Mouse (Mus musculus) limb, embryonic 11.5 days (tissue): ENCODE data around the gene Atoh8. TPM values are rescaled to one million over a fixed set of nuclear protein-coding genes. Genes with fewer than 3 reads are reported as not detected.

Experiments used
- ATAC-seq: fragments of 200-750 bp; cut with Nextera tagmentation; 2 replicates; pipeline ENCODE4 v1.8.0; 2017; ENCODE audit warnings: low read depth; ENCODE audit not compliant: insufficient number of reproducible peaks, low FRiP score, low TSS enrichment
- DNase-seq: peaks from one replicate; pipeline ENCODE4 v3.0.0-alpha.2; 2015; ENCODE audit warnings: low spot score
- H3K27ac ChIP-seq: fragments of 300-500 bp; sonication (generic); replicated peaks from 2 replicates; pipeline ENCODE4 v1.5.1; 2014; ENCODE audit warnings: low read depth, mild to moderate bottlenecking, low read length
- H3K27me3 ChIP-seq: fragments of 300-500 bp; sonication (generic); 2 replicates; pipeline ENCODE4 v1.6.1; 2014; ENCODE audit warnings: mild to moderate bottlenecking, low read length, mixed read lengths; ENCODE audit not compliant: control insufficient read depth, insufficient read depth
- H3K36me3 ChIP-seq: fragments of 300-500 bp; sonication (generic); 2 replicates; pipeline ENCODE4 v1.6.1; 2014; ENCODE audit warnings: mild to moderate bottlenecking, low read length, moderate library complexity, mixed read lengths; ENCODE audit not compliant: control insufficient read depth, insufficient read depth
- H3K4me1 ChIP-seq: fragments of 300-500 bp; sonication (generic); 2 replicates; pipeline ENCODE4 v1.6.1; 2014; ENCODE audit warnings: low read length, mixed read lengths; ENCODE audit not compliant: control insufficient read depth, insufficient read depth
- H3K4me2 ChIP-seq: fragments of 300-500 bp; sonication (generic); 2 replicates; pipeline ENCODE4 v1.6.1; 2014; ENCODE audit warnings: low read depth, mild to moderate bottlenecking, moderate library complexity; ENCODE audit not compliant: severe bottlenecking
- H3K4me3 ChIP-seq: fragments of 300-500 bp; sonication (generic); 2 replicates; pipeline ENCODE4 v1.5.1; 2014; ENCODE audit warnings: low read depth, low read length
- H3K9ac ChIP-seq: fragments of 300-500 bp; sonication (generic); 2 replicates; pipeline ENCODE4 v1.6.1; 2014; ENCODE audit warnings: mild to moderate bottlenecking, low read length
- H3K9me3 ChIP-seq: fragments of 300-500 bp; sonication (generic); 2 replicates; pipeline ENCODE4 v1.6.1; 2016; ENCODE audit warnings: low read length; ENCODE audit not compliant: control insufficient read depth
- WGBS: fragments of 180-500 bp; shearing (Covaris S2); extraction: QIAGEN DNeasy Blood & Tissue Kit; methylation state at CpG from one replicate; pipeline ENCODE4 v1.1.7; 2014; 5-methylcytosine and 5-hydroxymethylcytosine counted together
- polyA plus RNA-seq: library from polyadenylated mRNA; unstranded; fragments of >200 nt; fragmentation: Nextera tagmentation; extraction: Ambion mirVana; gene quantifications from 2 replicates; pipeline ENCODE4 v1.2.1, GENCODE M21; 2014

Gene Atoh8
- 22.3 and 22.9 TPM in 2 replicates for polyA plus RNA-seq

- peak within 1 kb of the TSS; percentile 77 for H3K4me3 ChIP-seq
- WGBS: under 1% methylated on average over 63 of the region's 68 CpGs
- H3K9ac ChIP-seq: peak within 1 kb of the TSS; percentile 70
- H3K4me1 ChIP-seq: peaks cover 38% of the 10 kb centered on the region
- no peaks in the 10 kb centered on the region for H3K9me3 ChIP-seq
- no peaks in the 10 kb centered on the region for H3K36me3 ChIP-seq
- no peaks in the 10 kb centered on the region for H3K27me3 ChIP-seq
- DNase-seq (peak; percentile 83), ATAC-seq (peak; percentile 27)
- peak within 1 kb of the TSS; percentile 98 for H3K4me2 ChIP-seq
- peak within 1 kb of the TSS; percentile 60 for H3K27ac ChIP-seq
Observed at GRCm38 (mm10) chr6:72235098-72235806, at the start of gene Atoh8. Gene Atoh8, minus strand, starts transcription at chr6:72235577.

- WGBS: 20% methylated on average over 4 of the region's 4 CpGs
- ATAC-seq: peak; percentile 54; the same call in 1 of the 2 replicates
- no peak overlapping the region for H3K4me2 ChIP-seq
- no peaks in the 10 kb centered on the region for H3K4me1 ChIP-seq
- peak; percentile 58 for DNase-seq
- H3K27ac ChIP-seq: no peak overlapping the region
- no peak overlapping the region for H3K9ac ChIP-seq
- H3K27me3 ChIP-seq: no peaks in the 10 kb centered on the region
- H3K36me3 ChIP-seq: no peaks in the 10 kb centered on the region
- no peaks in the 10 kb centered on the region for H3K9me3 ChIP-seq
- no peak overlapping the region for H3K4me3 ChIP-seq
Observed at GRCm38 (mm10) chr6:72283914-72284313, 48.5 kb upstream of the Atoh8 start.

GRCm38 (mm10) chr6:72280410-72280998 lies 45.1 kb upstream of the Atoh8 start:
- no peak overlapping the region for H3K4me3 ChIP-seq
- H3K27me3 ChIP-seq: no peaks in the 10 kb centered on the region
- no peak overlapping the region for H3K27ac ChIP-seq
- no peaks in the 10 kb centered on the region for H3K4me1 ChIP-seq
- 73% methylated on average over 7 of the region's 7 CpGs for WGBS
- H3K36me3 ChIP-seq: no peaks in the 10 kb centered on the region
- ATAC-seq (no peak), DNase-seq (no peak)
- no peak overlapping the region for H3K9ac ChIP-seq
- no peak overlapping the region for H3K4me2 ChIP-seq
- H3K9me3 ChIP-seq: no peaks in the 10 kb centered on the region

GRCm38 (mm10) chr6:72279505-72279904 lies 44.1 kb upstream of the Atoh8 start:
- Histone ChIP-seq H3K36me3 (no peaks in the 10 kb centered on the region), H3K4me1 (no peaks in the 10 kb centered on the region), H3K4me3 (no peak overlapping the region), H3K9me3 (no peaks in the 10 kb centered on the region), H3K27ac (no peak overlapping the region), H3K9ac (no peak overlapping the region), H3K4me2 (no peak overlapping the region), H3K27me3 (no peaks in the 10 kb centered on the region)
- ATAC-seq: no peak
- no peak for DNase-seq
- WGBS: 83% methylated on average over 7 of the region's 7 CpGs

GRCm38 (mm10) chr6:72278835-72279234 lies 43.5 kb upstream of the Atoh8 start:
- H3K9me3 ChIP-seq: no peaks in the 10 kb centered on the region
- 69% methylated on average over 4 of the region's 4 CpGs for WGBS
- no peak overlapping the region for H3K9ac ChIP-seq
- ATAC-seq: no peak
- H3K4me1 ChIP-seq: no peaks in the 10 kb centered on the region
- H3K4me3 ChIP-seq: no peak overlapping the region
- H3K27me3 ChIP-seq: no peaks in the 10 kb centered on the region
- H3K36me3 ChIP-seq: no peaks in the 10 kb centered on the region
- no peak for DNase-seq
- no peak overlapping the region for H3K27ac ChIP-seq
- no peak overlapping the region for H3K4me2 ChIP-seq

GRCm38 (mm10) chr6:72277508-72278166 lies 42.3 kb upstream of the Atoh8 start:
- Histone ChIP-seq H3K27ac (0 out of 2 replicates have a peak overlapping the region, but pooled peaks have one; percentile 15), H3K4me2 (no peak overlapping the region), H3K27me3 (no peaks in the 10 kb centered on the region), H3K9me3 (no peaks in the 10 kb centered on the region), H3K36me3 (no peaks in the 10 kb centered on the region), H3K4me1 (no peaks in the 10 kb centered on the region), H3K9ac (no peak overlapping the region), H3K4me3 (no peak overlapping the region)
- 81% methylated on average over 9 of the region's 9 CpGs for WGBS
- DNase-seq (no peak), ATAC-seq (no peak)

GRCm38 (mm10) chr6:72276972-72277441 lies 41.6 kb upstream of the Atoh8 start:
- peak overlapping the region; percentile 15; the same call in 1 of the 2 replicates for H3K27ac ChIP-seq
- 89% methylated on average over 13 of the region's 13 CpGs for WGBS
- no peak overlapping the region for H3K9ac ChIP-seq
- no peak overlapping the region for H3K4me2 ChIP-seq
- DNase-seq (no peak), ATAC-seq (no peak)
- H3K27me3 ChIP-seq: no peaks in the 10 kb centered on the region
- H3K4me3 ChIP-seq: no peak overlapping the region
- no peaks in the 10 kb centered on the region for H3K9me3 ChIP-seq
- no peaks in the 10 kb centered on the region for H3K4me1 ChIP-seq
- H3K36me3 ChIP-seq: no peaks in the 10 kb centered on the region

GRCm38 (mm10) chr6:72276141-72276540 lies 40.8 kb upstream of the Atoh8 start:
- ATAC-seq: no peak
- H3K27ac ChIP-seq: no peak overlapping the region
- H3K9me3 ChIP-seq: no peaks in the 10 kb centered on the region
- no peaks in the 10 kb centered on the region for H3K36me3 ChIP-seq
- H3K4me1 ChIP-seq: no peaks in the 10 kb centered on the region
- WGBS: 88% methylated on average over 6 of the region's 6 CpGs
- H3K9ac ChIP-seq: no peak overlapping the region
- no peaks in the 10 kb centered on the region for H3K27me3 ChIP-seq
- H3K4me2 ChIP-seq: no peak overlapping the region
- DNase-seq: no peak
- no peak overlapping the region for H3K4me3 ChIP-seq
